Mouse (Mus musculus) cerebellum, adult 2 months (tissue): ENCODE results near the gene Pramel7.

Experiments used
- CTCF ChIP-seq: fragments of 200-500 bp; IDR thresholded peaks from 2 replicates; pipeline ENCODE4 v1.5.1; 2011; ENCODE audit warnings: low read depth, mild to moderate bottlenecking, control low read depth, low read length, moderate library complexity, borderline replicate concordance; ENCODE audit not compliant: insufficient read depth
- POLR2A ChIP-seq: fragments of 200-500 bp; IDR thresholded peaks from 2 replicates; pipeline ENCODE4 v1.6.1; 2011; ENCODE audit warnings: low read length, control low read depth, borderline replicate concordance; ENCODE audit not compliant: insufficient read depth

DNA sequence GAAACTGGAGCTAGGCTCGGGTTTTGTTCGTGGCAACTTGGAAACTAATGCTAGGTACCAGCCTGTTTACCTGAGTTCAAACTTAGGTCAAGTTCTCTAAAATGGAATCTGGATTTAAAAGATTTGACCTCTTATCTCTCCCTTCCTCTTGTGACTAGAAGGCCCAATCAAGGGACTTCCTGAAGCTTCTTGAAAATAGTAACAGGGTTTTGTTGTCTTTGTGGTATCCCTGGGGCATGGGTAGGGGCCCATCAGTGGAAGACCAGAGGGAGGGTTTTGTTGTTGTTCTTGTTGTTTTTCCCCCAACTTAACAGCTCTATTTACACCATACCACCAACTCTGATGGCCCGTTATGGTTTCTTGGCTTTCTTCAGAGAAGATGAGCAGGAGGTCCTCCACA is 19.7 kb upstream of the Pramel7 start:
- TF ChIP-seq POLR2A (no peak), CTCF (no peak)
